Mouse (Mus musculus): ENCODE results near the gene Klf9. TPM values are rescaled to one million over a fixed set of nuclear protein-coding genes. Genes with fewer than 3 reads are reported as not detected.

Klf9 gene
- polyA plus RNA-seq, 1 experiment, result 25.2 TPM

GRCm38 (mm10) chr19:23134441-23135301 is 6.4 kb upstream of the Klf9 start:
- no peak for TF ChIP-seq GATA1 (IDR thresholded peaks at IDR 0.05; ENCODE audit: low read length)

GRCm38 (mm10) chr19:23135349-23136201 is 5.5 kb upstream of the Klf9 start:
- TF ChIP-seq GATA1 (IDR thresholded peaks at IDR 0.05; ENCODE audit: low read length), result no peak

GRCm38 (mm10) chr19:23136202-23136850 is 4.7 kb upstream of the Klf9 start:
- no peak for TF ChIP-seq GATA1 (IDR thresholded peaks at IDR 0.05; ENCODE audit: low read length)

DNA sequence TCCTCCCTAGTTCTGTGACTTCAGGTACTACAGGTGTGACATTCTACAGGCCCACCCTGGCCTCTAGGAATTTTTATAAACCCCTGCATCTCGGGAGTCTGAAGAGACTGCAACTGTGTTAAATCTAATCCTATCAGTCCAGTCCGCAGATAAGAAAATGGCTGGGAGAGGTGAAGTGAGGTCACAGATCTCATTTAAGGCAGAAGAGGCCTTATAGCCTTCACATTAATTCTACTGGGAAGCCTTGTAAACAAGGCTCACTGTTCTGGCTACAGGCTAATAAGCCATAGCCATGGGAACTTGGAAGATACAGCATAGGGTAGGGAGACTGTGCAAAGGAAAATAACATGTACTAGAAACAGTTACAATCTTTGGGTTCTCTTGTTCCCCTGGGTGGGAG is 3.7 kb upstream of the Klf9 start:
- no peak for TF ChIP-seq GATA1 (IDR thresholded peaks at IDR 0.05; ENCODE audit: low read length)

DNA sequence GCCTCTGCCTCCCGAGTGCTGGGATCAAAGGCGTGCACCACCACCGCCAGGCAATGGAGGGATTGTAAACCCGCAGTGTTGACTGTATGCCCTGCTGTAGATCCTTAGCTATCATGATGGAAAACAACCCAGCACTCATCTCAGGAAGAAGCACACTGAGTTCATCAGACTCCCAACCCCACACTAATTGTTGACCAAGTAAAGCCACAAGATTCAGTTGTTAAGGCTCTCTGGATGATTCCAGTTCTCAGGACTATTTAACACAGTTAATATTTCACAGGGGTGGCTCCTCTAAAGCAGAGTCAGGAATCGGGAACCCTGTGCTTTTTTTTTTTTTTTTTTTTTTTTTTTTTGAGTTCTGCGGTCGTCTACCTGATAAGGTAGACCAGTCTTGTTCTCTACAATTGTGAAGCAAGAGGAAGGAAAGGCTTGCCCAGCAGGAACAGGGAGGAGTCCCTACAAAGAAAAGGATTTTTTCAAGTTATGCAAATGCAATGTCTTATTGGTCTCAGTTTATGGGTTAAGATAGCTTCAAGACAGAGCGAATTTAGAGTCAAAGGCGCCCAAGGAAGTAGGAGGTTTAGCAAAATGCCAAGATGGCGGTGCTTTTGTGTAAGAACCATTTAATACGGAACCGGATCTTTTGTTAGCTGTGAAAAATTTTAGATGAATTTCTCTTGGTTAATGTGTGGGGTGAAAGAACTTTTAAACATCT is 1.1 kb upstream of the Klf9 start:
- no peak for TF ChIP-seq GATA1 (IDR thresholded peaks at IDR 0.05; ENCODE audit: low read length)

DNA sequence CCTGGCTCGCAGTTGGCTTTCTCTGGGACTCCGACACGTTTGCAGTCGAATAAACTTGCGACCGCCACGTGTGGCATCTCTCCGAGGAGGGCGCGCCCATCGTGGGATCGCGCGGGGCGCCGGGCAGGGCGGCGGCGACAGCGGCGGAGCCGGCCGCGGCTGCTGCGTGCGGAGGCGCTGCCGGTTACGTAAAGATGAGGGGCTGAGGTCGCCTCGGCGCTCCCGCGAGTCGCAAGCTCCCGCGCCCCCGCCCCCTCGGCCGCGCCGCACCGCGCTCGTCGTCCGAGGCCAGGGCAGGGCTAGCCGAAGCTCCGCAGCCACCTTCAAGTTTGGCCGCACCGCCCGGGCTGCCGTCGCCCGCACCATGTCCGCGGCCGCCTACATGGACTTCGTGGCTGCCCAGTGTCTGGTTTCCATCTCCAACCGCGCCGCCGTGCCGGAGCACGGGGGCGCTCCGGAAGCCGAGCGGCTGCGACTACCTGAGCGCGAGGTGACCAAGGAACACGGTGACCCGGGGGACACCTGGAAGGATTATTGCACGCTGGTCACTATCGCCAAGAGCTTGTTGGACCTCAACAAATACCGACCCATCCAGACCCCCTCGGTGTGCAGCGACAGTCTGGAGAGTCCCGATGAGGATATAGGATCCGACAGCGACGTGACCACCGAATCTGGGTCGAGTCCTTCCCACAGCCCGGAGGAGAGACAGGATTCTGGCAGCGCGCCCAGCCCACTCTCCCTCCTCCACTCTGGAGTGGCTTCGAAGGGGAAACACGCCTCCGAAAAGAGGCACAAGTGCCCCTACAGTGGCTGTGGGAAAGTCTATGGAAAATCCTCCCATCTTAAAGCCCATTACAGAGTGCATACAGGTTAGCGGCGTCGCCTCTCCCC is 610 bp downstream of the Klf9 start:
- TF ChIP-seq GATA1 (IDR thresholded peaks at IDR 0.05; ENCODE audit: low read length), result no peak

GRCm38 (mm10) chr19:23142427-23143073 is 1.5 kb downstream of the Klf9 start:
- TF ChIP-seq GATA1 (IDR thresholded peaks at IDR 0.05; ENCODE audit: low read length), result no peak

DNA sequence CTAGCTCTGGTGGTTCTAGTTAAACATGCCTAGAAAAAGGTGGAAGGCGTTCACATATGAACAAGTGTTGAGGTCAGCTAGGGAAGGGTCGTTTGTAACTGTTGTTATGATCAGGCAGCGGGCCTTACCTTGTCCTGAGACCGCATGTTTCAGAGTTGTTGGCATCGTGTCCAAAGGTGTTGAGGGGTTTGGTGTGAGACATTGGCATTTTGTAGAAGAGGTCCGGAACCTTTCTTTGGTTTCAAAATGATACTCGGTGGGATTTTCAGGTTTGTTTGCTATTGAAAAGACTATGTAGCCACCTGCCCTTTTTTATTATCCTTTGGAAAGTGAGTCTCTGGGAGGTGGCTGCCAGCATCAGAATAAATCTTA is 2.0 kb downstream of the Klf9 start:
- TF ChIP-seq GATA1 (IDR thresholded peaks at IDR 0.05; ENCODE audit: low read length), result no peak

GRCm38 (mm10) chr19:23143541-23143940 is 2.5 kb downstream of the Klf9 start:
- no peak for TF ChIP-seq GATA1 (IDR thresholded peaks at IDR 0.05; ENCODE audit: low read length)

DNA sequence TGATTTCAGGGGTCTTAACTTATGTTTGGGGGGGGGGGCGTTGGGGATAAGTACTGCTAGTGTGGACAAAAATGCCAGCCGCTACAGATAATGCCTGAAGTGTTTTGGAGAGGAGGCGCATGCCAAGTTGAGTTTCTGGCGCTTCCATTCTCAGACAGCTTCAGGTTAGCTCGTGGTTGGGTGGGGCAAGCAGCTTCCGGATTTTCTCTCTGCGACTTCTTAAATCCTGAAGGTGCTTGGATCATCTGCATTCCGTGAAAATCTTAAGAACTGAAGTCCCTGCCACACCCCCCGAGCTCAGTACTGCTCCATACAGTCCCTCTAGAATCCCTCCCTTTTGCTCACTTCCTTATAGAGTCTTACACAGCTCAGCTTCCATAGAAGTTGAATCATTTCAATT is 3.0 kb downstream of the Klf9 start:
- TF ChIP-seq GATA1 (IDR thresholded peaks at IDR 0.05; ENCODE audit: low read length), result no peak

DNA sequence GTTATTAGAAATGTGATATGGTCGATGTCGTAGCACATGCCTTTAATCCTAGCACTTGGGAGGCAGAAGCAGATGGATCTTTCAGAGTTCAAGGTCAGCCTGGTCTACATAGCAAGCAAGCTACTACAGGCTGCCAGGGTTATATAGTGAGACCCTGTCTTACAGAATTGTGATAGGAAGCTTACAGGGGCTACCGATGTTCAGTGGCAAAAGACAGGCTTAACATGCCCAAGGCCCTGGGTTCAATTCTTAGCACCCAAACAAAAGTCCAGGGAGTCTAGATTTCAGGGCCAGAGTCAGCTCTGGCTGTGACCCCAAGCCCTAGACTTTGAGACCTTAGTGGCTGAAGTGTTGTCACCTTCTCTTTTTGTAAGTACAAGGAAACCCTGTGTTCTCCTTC is 4.1 kb downstream of the Klf9 start:
- no peak for TF ChIP-seq GATA1 (IDR thresholded peaks at IDR 0.05; ENCODE audit: low read length)

DNA sequence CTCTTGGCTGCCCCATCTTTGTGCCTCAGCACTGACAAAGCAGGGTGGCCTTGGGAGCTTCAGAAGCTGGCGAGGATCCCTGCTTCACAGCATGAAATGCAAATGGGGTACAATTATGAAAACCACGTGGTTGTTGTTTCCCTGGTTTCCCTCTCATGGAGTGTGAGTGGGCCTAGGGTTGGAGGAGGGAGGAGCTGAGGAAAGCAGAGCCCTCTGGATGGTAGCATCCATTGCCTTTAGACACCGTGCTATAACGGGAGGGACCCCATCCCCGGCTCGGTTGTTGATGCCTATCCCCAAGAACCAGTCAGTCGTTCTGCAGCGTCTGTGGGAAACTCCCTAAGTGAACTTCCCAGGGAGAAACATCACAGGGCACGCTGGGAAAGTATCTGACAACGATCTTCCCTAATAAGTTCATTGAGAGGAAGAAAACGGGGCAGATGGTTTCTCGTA is 5.4 kb downstream of the Klf9 start:
- no peak for TF ChIP-seq GATA1 (IDR thresholded peaks at IDR 0.05; ENCODE audit: low read length)

DNA sequence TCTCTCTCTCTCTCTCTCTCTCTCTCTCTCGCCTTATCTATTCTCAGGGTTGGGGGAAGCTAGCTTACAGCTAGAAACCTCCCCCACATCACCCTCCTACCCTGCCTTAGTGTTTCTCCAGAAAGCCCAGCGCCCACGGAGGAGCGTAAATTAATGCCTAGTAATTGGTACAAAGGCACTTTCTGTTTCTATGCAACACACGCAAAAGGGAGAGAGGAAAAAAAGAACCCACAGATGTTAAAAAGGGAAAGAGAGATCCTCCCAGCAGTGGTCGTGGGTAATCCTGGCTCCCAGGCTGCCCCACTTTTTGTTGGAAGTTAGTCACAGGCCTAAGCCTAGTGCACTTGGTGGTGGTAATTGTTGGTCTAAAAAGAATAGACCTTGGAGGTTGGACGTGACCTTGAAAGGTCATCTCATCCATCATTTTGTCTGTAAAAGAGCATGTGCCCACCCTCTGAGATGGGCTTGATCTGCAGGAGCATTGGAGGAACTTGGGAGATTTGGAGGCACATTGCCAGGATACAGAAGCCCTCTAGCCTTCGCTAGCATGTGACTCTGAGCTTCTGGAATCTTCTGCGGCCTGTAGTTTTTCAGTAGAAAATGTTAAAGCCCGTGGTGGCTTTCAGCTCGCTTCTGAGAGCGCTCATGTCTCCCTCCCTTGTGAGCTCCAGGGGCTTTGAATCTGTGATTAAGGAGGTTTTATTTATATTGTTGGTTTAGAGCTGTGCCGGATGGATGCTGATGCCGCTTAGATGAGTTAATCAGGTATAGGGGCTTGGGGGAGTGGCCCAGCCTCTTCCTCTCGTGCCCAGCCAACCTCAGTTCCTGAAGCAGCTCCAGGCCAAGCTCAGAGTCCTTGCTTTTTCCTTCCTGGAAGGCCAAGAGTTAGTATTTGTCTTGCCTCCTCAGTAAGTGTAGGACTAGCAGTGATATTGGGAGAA is 6.3 kb downstream of the Klf9 start:
- TF ChIP-seq GATA1 (IDR thresholded peaks at IDR 0.05; ENCODE audit: low read length), result no peak
